Mouse (Mus musculus) embryonic facial prominence, embryonic 15.5 days (tissue): ENCODE data around the gene Zfp27. TPM values are rescaled to one million over a fixed set of nuclear protein-coding genes. Genes with fewer than 3 reads are reported as not detected.

Experiments
- ATAC-seq: fragments of 200-750 bp; cut with Nextera tagmentation; 2 replicates; pipeline ENCODE4 v1.8.0; 2017; ENCODE audit warnings: low read depth, moderate TSS enrichment; ENCODE audit not compliant: insufficient number of reproducible peaks, low FRiP score, low TSS enrichment
- H3K27ac ChIP-seq: fragments of 300-500 bp; sonication (generic); replicated peaks from 2 replicates; pipeline ENCODE4 v1.5.1; 2015; ENCODE audit warnings: mild to moderate bottlenecking, inconsistent platforms
- H3K27me3 ChIP-seq: fragments of 300-500 bp; sonication (generic); 2 replicates; pipeline ENCODE4 v1.6.1; 2015; ENCODE audit warnings: inconsistent platforms
- H3K36me3 ChIP-seq: fragments of 300-500 bp; sonication (generic); 2 replicates; pipeline ENCODE4 v1.6.1; 2015; ENCODE audit warnings: mild to moderate bottlenecking, inconsistent platforms
- H3K4me1 ChIP-seq: fragments of 300-500 bp; sonication (generic); 2 replicates; pipeline ENCODE4 v1.6.1; 2015; ENCODE audit warnings: inconsistent platforms
- H3K4me2 ChIP-seq: fragments of 300-500 bp; sonication (generic); replicated peaks from 2 replicates; pipeline ENCODE4 v1.6.1; 2015; ENCODE audit warnings: mild to moderate bottlenecking, inconsistent platforms
- H3K4me3 ChIP-seq: fragments of 300-500 bp; sonication (generic); replicated peaks from 2 replicates; pipeline ENCODE4 v1.5.1; 2015; ENCODE audit warnings: mild to moderate bottlenecking, inconsistent platforms
- H3K9ac ChIP-seq: fragments of 300-500 bp; sonication (generic); 2 replicates; pipeline ENCODE4 v1.6.1; 2015; ENCODE audit warnings: inconsistent platforms
- H3K9me3 ChIP-seq: fragments of 300-500 bp; sonication (generic); replicated peaks from 2 replicates; pipeline ENCODE4 v1.6.1; 2016; ENCODE audit warnings: inconsistent platforms
- WGBS: fragments of 180-500 bp; shearing (Covaris S2); methylation state at CpG from one replicate; pipeline ENCODE4 v1.1.7; 2015; 5-methylcytosine and 5-hydroxymethylcytosine counted together
- polyA plus RNA-seq: library from polyadenylated mRNA; unstranded; fragments of >200 nt; fragmentation: Nextera tagmentation; extraction: Ambion mirVana; gene quantifications from 2 replicates; pipeline ENCODE4 v1.2.1, GENCODE M21; 2015

The Zfp27 gene
- polyA plus RNA-seq = 11.8 and 11.9 TPM in 2 replicates

DNA sequence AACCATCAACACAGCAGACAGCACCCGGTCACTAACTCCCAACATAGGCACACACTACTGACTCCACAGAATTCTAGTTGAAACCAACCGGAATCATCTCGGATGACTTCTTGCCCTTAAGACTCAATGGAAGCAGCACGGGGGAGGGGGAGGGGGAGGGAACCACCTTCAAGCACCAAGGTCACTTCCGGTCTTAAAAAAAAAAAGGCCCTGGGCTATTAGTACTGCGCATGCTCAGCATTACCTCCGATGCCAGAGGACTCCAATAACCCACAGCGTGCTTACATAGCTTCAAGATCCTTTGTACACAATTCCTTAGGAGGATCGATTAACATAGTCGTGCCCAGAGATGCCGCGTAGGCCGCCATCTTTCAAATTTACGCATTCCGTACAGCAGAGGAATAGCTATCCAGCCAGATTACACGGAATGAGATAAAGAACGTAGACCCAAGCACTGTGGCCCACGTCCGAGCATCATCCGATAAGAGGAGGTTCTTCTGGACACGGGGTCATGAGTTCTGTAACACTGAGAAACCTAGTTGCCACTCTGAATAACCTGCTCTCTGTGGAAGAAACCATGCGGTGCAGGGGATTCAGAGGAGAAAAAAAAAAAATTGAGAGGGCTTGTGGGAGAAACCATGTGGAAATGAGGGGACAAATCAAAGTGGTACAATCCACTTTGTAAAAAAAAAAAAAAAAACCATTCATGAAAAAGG lies at the start of gene Zfp27:
TSS of gene Zfp27 (minus strand) at position 607 of the 716 bp plus-strand sequence.
- Histone ChIP-seq H3K27ac (peak within 1 kb of the TSS; percentile 98), H3K9ac (peak within 1 kb of the TSS; percentile 55), H3K9me3 (no peaks in the 10 kb centered on the region), H3K36me3 (peaks cover 18% of the 10 kb centered on the region), H3K4me2 (peak within 1 kb of the TSS; percentile 72), H3K4me3 (peak within 1 kb of the TSS; percentile 60), H3K27me3 (no peaks in the 10 kb centered on the region), H3K4me1 (peaks cover 24% of the 10 kb centered on the region)
- 1% methylated on average over 22 of the region's 22 CpGs for WGBS
- peak; percentile 87 for ATAC-seq

DNA sequence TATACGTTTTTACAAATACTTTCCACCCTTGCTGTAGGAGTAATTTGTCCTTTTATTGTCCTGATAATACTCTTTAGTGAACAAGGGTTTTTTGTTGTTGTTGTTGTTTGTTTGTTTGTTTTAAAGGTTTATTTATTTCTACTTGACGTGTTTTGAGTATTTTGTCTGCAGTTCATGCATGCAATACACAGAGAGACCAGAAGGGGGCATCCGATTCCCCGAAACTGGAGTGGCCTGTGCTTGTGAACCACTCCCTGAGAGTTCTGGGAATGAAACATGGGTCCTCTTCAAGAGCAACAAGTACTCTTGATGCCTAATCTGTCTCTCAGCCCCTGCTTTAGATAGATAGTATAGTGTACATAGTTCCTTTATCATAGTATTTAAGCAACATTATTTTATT lies 48.4 kb upstream of the Zfp27 start:
- Histone ChIP-seq H3K4me3 (peak overlapping the region; percentile 80), H3K4me2 (peak overlapping the region; percentile 68), H3K4me1 (peaks cover 8% of the 10 kb centered on the region; the same call in 1 of the 2 replicates), H3K9ac (no peak overlapping the region), H3K9me3 (no peaks in the 10 kb centered on the region), H3K27ac (no peak overlapping the region), H3K36me3 (peaks cover 8% of the 10 kb centered on the region; the same call in 1 of the 2 replicates), H3K27me3 (no peaks in the 10 kb centered on the region)
- ATAC-seq = no peak
- 18% methylated on average over 4 of the region's 4 CpGs for WGBS

- no peaks in the 10 kb centered on the region for H3K9me3 ChIP-seq
- ATAC-seq = peak; percentile 85
- peak within 1 kb of the TSS; percentile 68 for H3K4me2 ChIP-seq
- H3K4me1 ChIP-seq = peaks cover 8% of the 10 kb centered on the region; the same call in 1 of the 2 replicates
- H3K27ac ChIP-seq = peak within 1 kb of the TSS; percentile 96
- peaks cover 13% of the 10 kb centered on the region; the same call in 1 of the 2 replicates for H3K36me3 ChIP-seq
- H3K4me3 ChIP-seq = peak within 1 kb of the TSS; percentile 80
- under 1% methylated on average over 52 of the region's 52 CpGs for WGBS
- no peaks in the 10 kb centered on the region for H3K27me3 ChIP-seq
- H3K9ac ChIP-seq = peak within 1 kb of the TSS; percentile 79
Observed at GRCm38 (mm10) chr7:29953513-29954401, 47.4 kb upstream of the Zfp27 start, which contains the start of gene Zfp74. Zfp74 (minus strand) TSS chr7:29954089.

GRCm38 (mm10) chr7:29953086-29953485 lies 46.7 kb upstream of the Zfp27 start:
- 42% methylated on average over 10 of the region's 10 CpGs for WGBS
- no peak for ATAC-seq
- Histone ChIP-seq H3K9ac (peak overlapping the region; percentile 79), H3K4me1 (peaks cover 8% of the 10 kb centered on the region; the same call in 1 of the 2 replicates), H3K27ac (peak overlapping the region; percentile 96), H3K9me3 (no peaks in the 10 kb centered on the region), H3K4me2 (peak overlapping the region; percentile 68), H3K27me3 (no peaks in the 10 kb centered on the region), H3K36me3 (peaks cover 15% of the 10 kb centered on the region; the same call in 1 of the 2 replicates), H3K4me3 (peak overlapping the region; percentile 80)

DNA sequence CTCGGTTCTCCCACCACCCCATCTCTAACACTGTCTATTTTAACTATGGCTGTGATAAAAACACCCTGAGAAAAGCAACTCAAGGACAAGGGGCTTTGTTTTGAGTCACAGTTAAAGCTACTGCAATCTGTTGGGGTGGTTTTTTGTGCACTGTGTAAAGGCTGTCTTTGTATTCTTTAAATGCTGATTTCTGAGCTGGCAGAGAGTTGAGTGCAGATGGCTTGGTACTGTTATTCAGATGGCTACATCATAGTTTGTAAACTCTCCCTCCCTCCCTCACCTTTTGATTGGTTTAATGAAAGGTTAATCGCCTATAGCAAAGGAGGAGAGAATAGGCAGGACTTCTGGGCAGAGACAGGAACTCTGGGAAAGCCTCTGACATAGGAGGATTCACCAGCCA lies 37.8 kb upstream of the Zfp27 start:
- Histone ChIP-seq H3K9ac (no peak overlapping the region), H3K9me3 (no peaks in the 10 kb centered on the region), H3K4me3 (no peak overlapping the region), H3K27me3 (no peaks in the 10 kb centered on the region), H3K4me2 (no peak overlapping the region), H3K4me1 (no peaks in the 10 kb centered on the region), H3K36me3 (peaks cover 40% of the 10 kb centered on the region), H3K27ac (no peak overlapping the region)
- ATAC-seq = no peak
- WGBS = 90% methylated on average over 2 of the region's 2 CpGs

DNA sequence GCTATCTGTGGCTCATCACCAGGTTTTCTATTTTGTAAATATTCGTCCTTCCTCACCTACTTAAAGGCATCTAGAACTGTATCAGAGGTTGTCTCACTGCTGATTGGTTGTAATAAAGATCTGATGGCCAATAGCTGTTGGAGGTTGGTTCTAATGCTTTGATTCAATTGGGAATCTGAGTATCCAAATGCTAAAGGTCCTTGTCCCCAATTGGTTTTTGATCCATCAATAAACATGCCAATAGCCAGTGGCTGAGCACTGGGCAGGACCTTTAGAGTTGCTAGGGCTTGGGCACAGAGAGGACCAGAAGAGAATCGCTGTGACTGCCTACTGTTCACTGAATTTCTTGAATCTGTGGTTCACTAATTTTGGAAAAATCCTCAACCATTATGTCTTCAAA lies 37.3 kb upstream of the Zfp27 start:
- Histone ChIP-seq H3K36me3 (peaks cover 37% of the 10 kb centered on the region), H3K27ac (no peak overlapping the region), H3K4me3 (no peak overlapping the region), H3K4me2 (no peak overlapping the region), H3K9ac (no peak overlapping the region), H3K27me3 (no peaks in the 10 kb centered on the region), H3K9me3 (no peaks in the 10 kb centered on the region), H3K4me1 (no peaks in the 10 kb centered on the region)
- 77% methylated on average over 2 of the region's 2 CpGs for WGBS
- ATAC-seq = no peak

GRCm38 (mm10) chr7:29942740-29943139 lies 36.4 kb upstream of the Zfp27 start:
- Histone ChIP-seq H3K27ac (no peak overlapping the region), H3K9ac (no peak overlapping the region), H3K36me3 (peaks cover 37% of the 10 kb centered on the region), H3K27me3 (no peaks in the 10 kb centered on the region), H3K4me2 (no peak overlapping the region), H3K4me1 (no peaks in the 10 kb centered on the region), H3K4me3 (no peak overlapping the region), H3K9me3 (no peaks in the 10 kb centered on the region)
- WGBS = 50% methylated on average over 2 of the region's 2 CpGs
- ATAC-seq = no peak

GRCm38 (mm10) chr7:29941027-29941426 lies 34.7 kb upstream of the Zfp27 start:
- Histone ChIP-seq H3K9ac (no peak overlapping the region), H3K9me3 (no peaks in the 10 kb centered on the region), H3K27ac (no peak overlapping the region), H3K4me3 (no peak overlapping the region), H3K4me2 (no peak overlapping the region), H3K27me3 (no peaks in the 10 kb centered on the region), H3K4me1 (no peaks in the 10 kb centered on the region), H3K36me3 (peaks cover 51% of the 10 kb centered on the region)
- WGBS = 81% methylated on average over 11 of the region's 11 CpGs
- ATAC-seq = no peak

GRCm38 (mm10) chr7:29938856-29939255 lies 32.5 kb upstream of the Zfp27 start:
- H3K9me3 ChIP-seq = no peaks in the 10 kb centered on the region
- H3K4me1 ChIP-seq = no peaks in the 10 kb centered on the region
- H3K4me2 ChIP-seq = no peak overlapping the region
- 59% methylated on average over 6 of the region's 6 CpGs for WGBS
- peaks cover 69% of the 10 kb centered on the region for H3K36me3 ChIP-seq
- ATAC-seq = no peak
- H3K27ac ChIP-seq = no peak overlapping the region
- H3K27me3 ChIP-seq = no peaks in the 10 kb centered on the region
- no peak overlapping the region for H3K4me3 ChIP-seq
- no peak overlapping the region for H3K9ac ChIP-seq

DNA sequence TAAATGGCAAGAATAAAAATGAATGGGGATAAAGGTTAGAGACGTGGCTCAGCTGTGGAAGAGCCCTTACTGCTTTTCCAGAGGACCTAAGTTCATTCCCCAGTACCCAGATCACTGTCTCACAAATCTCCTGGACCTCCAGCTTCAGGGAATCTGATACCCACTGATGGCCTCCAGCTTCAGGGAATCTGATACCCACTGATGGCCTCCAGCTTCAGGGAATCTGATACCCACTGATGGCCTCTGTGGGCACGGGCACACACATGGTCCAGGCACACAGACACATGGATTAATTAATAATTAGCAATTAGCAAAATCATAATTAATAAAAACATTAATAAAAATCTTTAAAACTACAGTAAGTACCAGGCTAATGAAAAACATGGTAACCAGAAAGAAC lies 16.4 kb upstream of the Zfp27 start:
- Histone ChIP-seq H3K4me3 (no peak overlapping the region), H3K36me3 (no peaks in the 10 kb centered on the region), H3K9ac (no peak overlapping the region), H3K9me3 (no peaks in the 10 kb centered on the region), H3K4me2 (no peak overlapping the region), H3K4me1 (no peaks in the 10 kb centered on the region), H3K27me3 (no peaks in the 10 kb centered on the region), H3K27ac (no peak overlapping the region)
- 23% methylated on average over 2 of the region's 2 CpGs for WGBS
- ATAC-seq = 0 out of 2 replicates have a peak, but pooled peaks have one; percentile 15

DNA sequence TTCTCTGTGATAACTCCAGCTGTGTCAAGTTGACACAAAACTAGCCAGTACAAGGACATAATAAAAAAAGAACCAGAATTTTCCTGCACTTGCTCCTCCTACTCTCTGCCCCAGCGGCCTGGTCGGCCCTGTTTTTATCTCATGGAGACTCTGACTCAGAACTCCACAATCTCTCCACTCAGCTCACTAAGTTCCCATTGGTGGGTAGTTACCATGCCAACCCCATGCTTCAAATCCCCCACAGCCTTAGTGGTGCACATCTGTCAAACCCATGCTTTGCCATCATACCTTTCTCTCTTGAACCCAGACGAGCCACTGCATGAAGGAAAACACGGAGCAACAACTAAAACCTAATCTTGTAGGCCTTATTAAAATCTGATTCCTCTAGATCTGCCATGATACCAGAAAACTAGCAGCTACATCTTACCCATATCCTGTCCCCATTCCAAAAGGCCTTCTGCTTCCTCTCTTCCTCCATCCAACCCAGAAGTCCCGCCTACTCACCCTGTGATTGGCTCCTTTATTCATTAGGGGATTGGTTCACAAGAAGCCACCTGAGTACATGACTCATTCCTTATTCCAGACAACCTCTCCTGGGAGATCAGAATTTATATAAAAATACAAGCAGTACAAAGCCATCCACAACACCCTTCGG lies 15.2 kb upstream of the Zfp27 start:
- Histone ChIP-seq H3K9ac (no peak overlapping the region), H3K4me3 (no peak overlapping the region), H3K4me1 (no peaks in the 10 kb centered on the region), H3K27me3 (no peaks in the 10 kb centered on the region), H3K9me3 (no peaks in the 10 kb centered on the region), H3K36me3 (0 out of 2 replicates have a peak, but pooled peaks cover 6% of the 10 kb centered on the region), H3K4me2 (no peak overlapping the region), H3K27ac (no peak overlapping the region)
- ATAC-seq = no peak
- WGBS = 83% methylated on average over 6 of the region's 6 CpGs
